Mouse (Mus musculus): ENCODE data around the gene Gpr152.

The Gpr152 gene

DNA sequence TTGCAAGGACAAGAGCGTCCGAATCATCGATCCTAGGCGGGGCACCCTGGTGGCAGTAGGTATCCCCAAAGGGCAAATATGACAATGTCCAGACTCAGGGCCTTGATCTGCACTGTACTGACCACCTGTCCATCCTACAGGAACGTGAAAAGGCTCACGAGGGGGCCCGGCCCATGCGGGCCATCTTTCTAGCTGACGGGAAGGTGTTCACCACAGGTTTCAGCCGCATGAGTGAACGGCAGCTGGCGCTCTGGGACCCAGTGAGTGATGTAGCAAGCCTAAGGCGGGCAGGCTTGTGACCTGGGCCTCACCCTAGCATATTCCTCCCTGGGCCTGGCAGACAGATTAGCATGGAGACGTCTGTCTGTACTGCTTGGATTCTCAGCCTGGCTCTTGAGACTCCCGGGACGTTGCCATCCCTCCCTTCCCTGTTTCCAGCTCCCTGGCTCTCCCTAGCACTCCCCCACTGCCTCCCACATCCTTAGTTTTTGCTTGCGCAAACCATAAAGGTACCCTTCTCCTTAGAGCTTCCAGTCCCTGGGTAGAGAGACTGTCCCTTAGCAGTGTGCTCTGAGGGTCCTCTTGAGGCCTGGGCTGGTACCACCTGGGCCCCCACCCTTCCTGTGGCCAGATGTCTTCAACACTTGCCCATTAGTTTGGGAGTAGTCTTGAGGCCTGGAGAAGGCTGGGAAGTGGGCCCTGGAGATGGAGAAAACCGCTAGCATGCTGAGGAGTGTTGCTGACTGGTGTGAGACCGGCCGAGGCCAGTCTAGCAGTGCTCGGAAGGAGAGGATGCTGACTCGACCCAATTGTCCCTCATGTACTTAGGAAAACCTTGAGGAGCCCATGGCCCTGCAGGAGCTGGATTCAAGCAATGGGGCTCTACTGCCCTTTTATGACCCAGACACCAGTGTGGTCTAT lies 11.2 kb downstream of the Gpr152 start:
- in situ Hi-C loops (cut with MboI) = no loop called here

DNA sequence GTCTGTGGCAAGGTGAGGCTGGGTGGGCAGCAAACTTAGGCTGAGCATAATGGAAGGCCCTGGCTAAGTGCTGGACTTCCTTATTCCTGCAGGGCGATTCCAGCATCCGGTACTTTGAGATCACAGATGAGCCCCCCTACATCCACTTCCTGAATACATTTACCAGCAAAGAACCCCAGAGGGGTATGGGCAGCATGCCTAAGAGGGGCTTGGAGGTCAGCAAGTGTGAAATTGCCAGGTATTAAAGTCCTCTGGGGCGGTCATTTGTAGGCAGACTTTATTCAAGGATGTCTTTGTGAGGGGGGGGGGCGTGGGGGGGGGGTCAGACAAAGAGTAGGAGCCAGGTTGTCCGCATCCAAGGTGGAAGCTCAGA lies 11.9 kb downstream of the Gpr152 start:
- in situ Hi-C loops (cut with MboI) = no loop called here

DNA sequence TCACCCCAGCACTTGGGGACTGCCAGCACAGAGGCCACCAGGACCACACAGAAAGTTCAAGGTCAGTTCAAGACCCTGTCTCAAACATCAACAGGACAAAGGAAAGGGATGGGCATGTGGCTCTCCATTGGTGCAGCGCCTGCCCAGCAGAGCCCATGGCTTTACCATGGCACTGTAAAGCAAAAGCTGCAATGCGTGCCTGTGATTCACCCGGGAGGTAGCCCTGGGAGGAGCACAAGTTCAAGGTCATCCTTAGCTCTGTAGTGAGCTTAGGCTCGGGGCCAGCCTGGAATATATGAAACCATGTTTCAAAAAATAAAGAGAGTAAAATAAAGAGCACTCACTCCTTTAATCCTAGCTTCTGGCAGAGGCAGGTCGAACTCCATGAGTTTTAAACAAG lies 12.3 kb downstream of the Gpr152 start:
- in situ Hi-C loops (cut with MboI) = no loop called here

DNA sequence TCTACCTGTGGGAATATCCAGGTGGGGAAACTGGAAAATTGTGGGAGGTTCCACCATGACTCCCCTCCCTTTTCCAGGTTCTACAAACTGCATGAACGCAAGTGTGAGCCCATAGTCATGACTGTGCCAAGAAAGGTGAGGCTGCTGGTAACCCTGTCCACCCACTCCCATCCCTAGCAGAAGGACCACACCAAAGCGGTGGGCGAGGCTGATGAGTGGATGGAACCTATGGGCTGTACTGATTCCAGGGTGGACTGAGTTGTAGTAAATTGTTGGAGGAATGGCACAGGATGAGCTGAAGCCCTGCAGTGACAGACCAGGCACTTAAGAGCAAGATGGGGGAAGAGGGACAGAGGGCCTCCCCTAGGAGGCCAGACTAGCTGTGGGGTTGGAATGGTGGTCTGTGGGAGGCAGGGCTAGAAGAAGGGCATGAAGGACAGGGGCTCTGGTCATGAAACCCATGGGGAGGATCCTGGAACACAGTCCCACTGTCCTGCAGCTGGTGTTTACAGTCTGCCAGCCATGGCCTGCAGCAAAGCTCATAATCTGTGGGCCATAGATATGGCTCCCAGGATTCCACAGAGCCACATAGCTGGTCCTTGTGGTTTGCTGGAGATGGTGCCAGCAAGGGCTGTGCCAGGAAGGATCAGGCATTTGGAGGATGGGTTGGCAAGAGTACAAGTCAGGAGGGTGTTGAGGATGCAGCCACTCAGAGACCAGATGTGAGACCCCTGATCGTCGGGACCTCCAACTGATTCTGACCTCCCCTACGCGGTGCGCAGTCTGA lies 13.1 kb downstream of the Gpr152 start:
- in situ Hi-C loops (cut with MboI) = no loop called here

GRCm38 (mm10) chr19:4153232-4153654 lies 13.7 kb downstream of the Gpr152 start, which contains the start of gene Ptprcap:
TSS of gene Ptprcap (plus strand) at chr19:4153604.
- in situ Hi-C loops (cut with MboI) = no loop called here

DNA sequence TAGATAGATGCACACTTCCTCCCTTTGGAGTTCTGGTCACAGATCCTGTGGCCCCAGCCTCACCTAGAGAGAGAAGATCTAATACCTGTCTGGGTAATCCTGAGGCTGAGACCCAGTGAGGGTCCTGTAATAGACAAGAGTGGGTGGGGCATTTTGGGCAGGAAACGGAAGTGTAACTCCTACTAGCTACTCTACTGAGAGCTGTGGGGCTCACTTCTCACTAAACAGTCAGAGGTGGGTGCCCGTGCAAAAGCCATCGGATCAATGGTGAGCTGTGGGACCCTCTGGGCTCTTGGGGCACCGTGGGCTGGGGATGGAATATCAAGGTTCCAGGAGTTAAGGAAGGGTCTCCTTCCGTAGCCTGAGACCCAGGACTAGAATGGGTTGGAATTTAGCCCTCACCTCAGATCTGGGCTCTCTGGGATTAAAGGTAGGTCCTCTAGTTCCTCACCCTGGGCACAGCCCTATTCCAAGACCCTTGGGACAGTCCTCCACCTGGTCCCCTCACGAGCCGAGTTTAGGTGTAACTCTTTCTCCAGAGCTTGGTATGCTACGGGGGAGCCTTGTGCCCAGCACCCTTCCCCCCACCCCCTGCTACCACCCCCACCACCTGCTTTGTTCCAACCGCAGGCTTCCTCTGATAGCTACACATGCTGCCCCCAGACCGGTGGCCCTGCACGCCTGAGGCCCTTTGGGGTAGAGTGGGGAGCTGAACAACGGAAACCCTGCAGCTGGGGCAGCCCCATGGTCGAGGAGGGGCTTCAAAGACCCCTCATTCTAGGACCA lies 15.0 kb downstream of the Gpr152 start:
- in situ Hi-C loops (cut with MboI) = no loop called here

DNA sequence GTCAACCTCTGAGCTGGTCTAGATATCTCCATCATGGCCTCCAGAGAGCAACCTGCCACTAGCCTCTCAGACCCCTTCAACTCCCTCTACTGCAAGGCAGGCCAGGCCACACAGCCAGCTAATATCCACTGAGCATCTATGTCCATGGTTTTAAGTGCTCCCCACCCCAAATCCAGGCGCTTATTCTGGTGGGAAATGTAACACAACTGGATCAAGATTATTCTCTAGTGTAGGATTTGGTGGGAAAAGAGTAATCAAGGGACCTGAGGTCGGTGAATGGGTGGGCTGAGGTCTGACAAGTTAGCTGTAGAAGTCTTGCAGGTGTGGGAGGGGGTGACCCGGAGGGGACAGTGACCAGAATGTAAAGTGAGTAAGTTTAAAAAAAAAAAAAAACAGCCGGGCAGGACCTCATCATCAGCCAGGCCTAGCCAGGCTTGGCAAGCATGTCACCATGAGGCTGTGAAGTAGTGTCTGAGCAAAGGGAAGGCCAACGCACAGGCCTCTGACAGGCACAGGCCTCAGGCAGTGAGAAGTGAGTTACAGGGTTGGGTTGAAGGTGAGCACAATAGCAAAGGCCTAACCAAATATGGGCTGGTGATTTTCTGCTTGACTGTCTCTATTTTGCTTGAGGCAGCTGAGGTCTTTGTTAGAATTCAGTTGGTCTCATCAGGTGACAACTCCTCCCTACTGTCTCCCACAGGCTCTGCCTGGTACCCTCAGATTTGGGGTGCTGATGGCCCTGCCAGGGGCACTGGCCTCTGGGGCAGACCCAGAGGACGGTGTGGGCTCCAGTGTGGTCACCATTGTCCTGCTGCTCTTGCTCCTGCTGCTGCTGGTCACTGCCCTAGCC lies 15.9 kb downstream of the Gpr152 start:
- in situ Hi-C loops (cut with MboI) = no loop called here

GRCm38 (mm10) chr19:4156073-4156579 lies 16.5 kb downstream of the Gpr152 start:
- in situ Hi-C loops (cut with MboI) = no loop called here

DNA sequence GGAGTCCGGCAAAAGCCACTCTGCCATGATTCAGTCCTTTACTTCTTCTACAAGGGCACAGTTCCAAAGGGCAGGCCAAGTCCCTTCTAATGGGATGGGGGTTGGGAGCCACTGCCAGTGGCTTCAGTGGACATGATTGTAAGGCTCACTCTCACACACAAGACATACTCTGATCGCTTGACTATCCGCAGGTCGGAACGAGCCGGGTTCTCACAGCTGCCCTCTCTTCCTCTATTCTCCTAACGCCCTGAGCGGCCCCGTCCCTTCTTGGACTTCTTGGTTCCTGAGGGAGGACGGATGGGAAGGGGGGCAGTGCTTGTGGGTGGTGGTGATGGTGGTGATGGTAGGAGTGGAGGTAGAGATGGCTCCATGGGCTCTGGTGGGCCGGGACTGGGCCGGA lies 17.2 kb downstream of the Gpr152 start:
- in situ Hi-C loops (cut with MboI) = no loop called here

- in situ Hi-C loops (cut with MboI) = no loop called here
These were observed 19.5 kb downstream of the Gpr152 start for GRCm38 (mm10) chr19:4159049-4159448.

DNA sequence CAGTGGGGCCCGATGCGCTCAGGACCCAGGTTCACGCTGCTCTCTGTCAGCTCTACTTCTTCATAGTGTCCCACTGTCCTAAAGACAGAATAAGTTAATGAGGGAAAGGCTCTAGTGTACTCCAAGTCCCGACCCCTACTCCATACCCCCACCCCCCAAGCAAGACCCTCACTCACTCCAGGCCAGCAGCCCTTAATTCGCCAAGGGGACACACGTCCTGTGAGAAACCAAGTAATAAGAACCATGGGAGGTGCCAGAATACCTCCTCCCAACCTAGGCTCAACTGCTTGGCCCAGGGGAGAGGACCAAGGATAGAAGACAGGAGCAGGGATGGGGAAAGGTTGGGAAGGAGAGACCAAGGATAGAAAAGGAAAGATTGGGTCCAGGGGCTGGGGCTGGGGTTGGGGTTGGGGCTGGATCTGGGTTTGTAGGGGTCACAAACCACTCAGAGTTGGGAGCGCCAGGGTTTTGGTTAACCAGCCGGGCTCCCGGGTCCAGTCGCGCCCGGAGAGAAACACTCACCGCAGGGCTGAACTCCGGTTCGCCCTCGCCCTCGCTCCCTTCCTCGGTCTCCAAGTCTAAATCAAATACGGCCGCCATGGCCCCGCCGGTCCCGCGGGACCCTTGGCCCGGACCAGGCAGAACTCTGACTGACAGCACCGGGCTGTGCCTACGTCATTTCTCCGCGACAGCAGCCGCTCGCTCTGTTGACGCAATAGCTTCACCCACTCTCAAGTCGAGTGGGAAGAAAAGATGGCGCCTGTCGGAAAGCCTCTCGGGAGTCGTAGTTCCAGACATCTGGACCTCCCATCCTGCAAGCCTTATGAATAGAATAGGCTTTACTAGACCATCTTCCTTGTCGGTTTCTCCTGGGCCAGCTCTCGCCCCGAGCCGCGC lies 23.3 kb downstream of the Gpr152 start, which contains the start of gene Rps6kb2:
Gene Rps6kb2 (minus strand): TSS at position 709 of the 897 bp plus-strand sequence.
- in situ Hi-C loops (cut with MboI) = no loop called here

- in situ Hi-C loops (cut with MboI) = no loop called here
These were observed 23.9 kb downstream of the Gpr152 start for GRCm38 (mm10) chr19:4163543-4163887.

GRCm38 (mm10) chr19:4164100-4164499 lies 24.5 kb downstream of the Gpr152 start:
- in situ Hi-C loops (cut with MboI) = no loop called here

DNA sequence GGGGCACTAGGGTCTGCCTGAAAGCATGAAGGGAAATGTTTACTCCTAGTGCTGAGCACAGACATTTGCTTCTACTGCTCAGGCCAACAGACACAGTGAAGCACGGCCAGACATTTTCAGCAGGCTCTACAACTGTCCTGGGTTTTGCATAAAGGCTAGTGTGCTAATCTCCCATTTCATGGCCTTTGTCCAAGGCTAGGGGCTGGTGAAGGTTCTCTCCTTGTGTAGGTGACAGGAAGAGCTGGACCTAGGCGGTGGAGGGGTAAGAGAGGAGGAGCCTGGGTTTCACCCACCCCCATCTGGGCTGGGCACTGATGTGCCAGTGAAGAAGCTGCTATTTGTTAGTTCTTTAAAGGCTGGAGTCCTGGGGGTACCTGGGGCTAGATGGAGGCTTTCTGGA lies 25.1 kb downstream of the Gpr152 start:
- in situ Hi-C loops (cut with MboI) = no loop called here

GRCm38 (mm10) chr19:4166678-4167476 lies 27.3 kb downstream of the Gpr152 start:
- in situ Hi-C loops (cut with MboI) = no loop called here

- in situ Hi-C loops (cut with MboI) = no loop called here
These were observed 29.8 kb downstream of the Gpr152 start for GRCm38 (mm10) chr19:4169378-4169784.

- in situ Hi-C loops (cut with MboI) = no loop called here
These were observed 30.2 kb downstream of the Gpr152 start for GRCm38 (mm10) chr19:4169810-4170209.

DNA sequence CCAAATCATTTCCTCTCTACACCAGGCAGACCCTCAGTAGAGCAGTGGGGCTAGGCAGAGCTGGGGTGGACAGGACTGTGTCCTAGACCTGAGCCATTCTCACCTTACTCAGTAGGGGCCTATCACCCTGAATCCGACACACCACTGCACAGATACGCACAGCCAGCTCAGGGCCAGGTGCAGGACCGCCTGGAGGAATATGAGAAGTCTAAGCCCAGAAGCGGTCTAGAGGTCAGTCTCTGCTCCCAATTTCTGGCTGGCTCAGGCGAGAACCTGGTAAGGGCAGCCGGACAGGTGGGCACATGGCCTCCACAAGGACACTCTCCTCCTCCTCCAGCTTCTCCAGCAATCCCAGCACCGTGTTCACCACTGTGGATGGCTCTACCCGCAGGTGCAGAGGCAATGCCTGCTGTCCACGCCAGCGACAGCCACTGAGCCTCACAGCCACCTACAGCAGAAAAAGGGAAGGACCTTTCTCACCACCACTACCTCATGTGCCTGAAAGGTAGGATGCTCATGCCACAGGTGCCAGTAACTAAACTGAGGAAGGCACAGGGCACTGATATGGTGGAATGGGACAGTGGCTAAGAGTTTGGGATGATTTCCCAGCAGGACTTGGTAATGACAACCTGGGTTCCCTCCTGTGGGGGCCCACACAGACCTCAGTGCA lies 31.3 kb downstream of the Gpr152 start:
- in situ Hi-C loops (cut with MboI) = no loop called here

All from mature B cell (primary cell).